Mouse (Mus musculus) left cerebral cortex, adult 11 months (tissue): Measurements from ENCODE around the gene Gm10577.

Source experiments
- DNase-seq: peaks from one replicate; pipeline ENCODE4 v3.0.0; 2022; ENCODE audit warnings: low spot score

Gene Gm10577

GRCm38 (mm10) chr4:100994442-100995255, 25.8 kb downstream of the Gm10577 start:
- no peak for DNase-seq

DNA sequence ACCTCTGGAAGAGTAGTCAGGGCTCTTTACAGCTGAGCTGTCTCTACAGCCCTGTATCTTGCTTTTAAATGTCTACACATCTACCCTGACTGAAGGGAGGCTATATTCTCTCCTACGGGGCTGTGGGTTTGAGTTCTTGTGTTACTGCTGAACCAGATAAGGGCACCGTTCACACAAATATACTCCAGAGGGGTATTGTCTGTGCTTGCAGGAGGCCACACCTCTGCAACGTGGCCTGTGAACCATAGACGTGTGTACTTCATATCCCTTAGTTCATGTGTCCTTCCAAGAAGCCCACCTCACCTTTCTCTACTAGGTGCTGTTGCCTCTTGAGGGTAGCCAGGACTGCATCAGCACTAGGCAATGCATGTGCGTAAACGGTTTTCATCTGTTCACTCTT, 28.4 kb downstream of the Gm10577 start:
- DNase-seq, result no peak

- no peak for DNase-seq
Measured at GRCm38 (mm10) chr4:100990996-100991395, 29.5 kb downstream of the Gm10577 start.

GRCm38 (mm10) chr4:100988231-100988799, 32.2 kb downstream of the Gm10577 start:
- no peak for DNase-seq

DNA sequence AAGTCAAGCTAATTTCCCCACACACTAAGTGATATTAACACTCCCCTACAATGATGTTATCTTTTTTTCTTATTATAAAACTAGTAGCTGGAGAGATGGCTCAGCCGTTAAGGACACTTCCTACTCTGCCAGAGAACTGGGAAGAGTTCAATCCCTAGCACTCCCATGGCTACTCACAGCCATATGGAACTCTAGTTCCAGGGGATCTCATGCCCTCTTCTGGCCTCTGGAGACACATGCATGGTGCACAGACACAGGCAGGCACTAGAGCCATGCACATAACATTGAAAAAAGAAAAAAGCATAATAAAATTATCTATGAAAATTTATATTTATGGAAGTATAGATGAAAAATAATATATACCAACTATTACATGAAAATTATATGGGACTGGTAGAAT, 33.3 kb downstream of the Gm10577 start:
- DNase-seq, result no peak

GRCm38 (mm10) chr4:100977522-100977921, 43.0 kb downstream of the Gm10577 start:
- DNase-seq, result no peak

DNA sequence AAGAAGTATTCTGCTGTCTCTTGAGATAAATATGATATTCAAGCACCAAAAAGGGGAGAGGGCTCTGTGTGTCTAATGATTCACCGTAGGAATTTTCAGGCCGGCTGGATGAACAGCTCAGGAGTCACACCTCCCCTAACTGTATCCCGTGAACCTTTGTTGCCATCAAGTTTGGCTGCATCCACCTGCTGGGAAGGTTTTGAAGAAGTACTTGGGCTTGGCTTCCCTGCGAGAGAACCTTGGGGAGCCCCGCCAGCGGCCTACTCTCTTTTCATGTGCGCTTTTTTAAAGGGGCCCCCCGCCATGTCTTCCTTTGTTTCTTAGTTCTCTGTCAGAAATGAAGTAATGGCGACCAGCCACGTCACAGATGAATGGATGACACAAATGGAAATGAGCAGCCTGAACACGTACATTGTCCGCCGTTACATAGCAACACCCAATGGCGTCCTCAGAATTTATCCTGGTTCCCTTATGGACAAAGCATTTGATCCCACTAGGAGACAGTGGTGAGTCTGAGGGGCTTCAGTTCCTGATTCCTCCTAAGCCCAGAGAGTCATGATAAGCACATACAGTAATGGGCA, 46.0 kb downstream of the Gm10577 start:
- no peak for DNase-seq

DNA sequence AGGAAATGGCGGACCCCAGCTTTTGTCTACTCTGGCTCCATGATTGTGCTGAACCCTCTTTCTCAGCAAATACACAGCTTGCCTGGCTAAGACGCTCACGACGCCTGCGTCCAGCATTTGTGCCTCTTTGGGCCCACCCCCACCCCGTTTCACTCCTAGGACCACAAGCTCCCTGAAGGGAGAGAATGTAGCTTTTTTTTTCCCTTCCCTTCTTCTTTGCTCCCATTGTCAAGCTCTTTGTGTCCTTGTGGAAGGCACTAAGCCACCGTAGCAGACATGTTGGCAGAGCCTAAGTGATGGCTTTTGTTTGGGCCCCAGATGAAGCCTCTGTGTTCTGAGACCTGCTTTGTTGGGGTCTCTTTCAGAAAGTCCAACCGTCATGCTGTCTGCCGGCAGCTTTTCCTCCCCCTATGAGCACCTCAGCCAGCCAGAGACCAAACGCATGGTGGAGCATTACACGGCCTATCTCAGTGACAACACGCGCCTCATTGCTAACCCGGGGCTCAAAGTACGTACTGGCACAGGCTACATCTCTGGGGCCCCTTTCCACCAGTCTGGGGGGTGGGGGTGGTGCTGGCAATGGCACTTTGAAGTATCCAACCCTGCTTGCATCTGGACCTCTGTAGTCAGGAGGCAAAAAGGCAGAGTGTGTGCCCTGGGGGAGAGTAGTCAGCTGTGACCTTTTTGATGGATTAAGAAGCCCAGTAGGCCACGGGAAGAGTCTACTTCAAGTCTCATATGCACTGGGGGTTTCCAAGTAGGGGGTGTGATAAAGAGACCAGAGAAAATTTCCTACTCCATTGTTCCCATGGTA, 46.6 kb downstream of the Gm10577 start:
- DNase-seq, result no peak
